Comparison of ENCODE assay signal across 7 mouse cellular contexts in genomic region chr16:48675607-48676006, GRCm38 (mm10).
DNase-seq lines count a peak whose midpoint lies in the region; ATAC-seq lines count a peak whose summit lies in the region.

No protein-coding gene starts in this region.

- no peak overlapping the region for H3K4me3 ChIP-seq in intestine, embryonic 16.5 days (ENCODE audit: low read length)
- no peak overlapping the region for H3K4me3 ChIP-seq in midbrain, embryonic 14.5 days (replicated peaks; ENCODE audit: low read depth, low read length)

- peak; percentile 90 for DNase-seq in ZHBTc4 (ENCODE audit: low read depth, low spot score)
- peak; percentile 91 for DNase-seq in cerebellum, postnatal 14 days
- DNase-seq in gastrocnemius, adult 18-20 months (ENCODE audit: low spot score), result peak; percentile 56
- peak; percentile 78 to 87 for DNase-seq in left cerebral cortex, postnatal 25 days (ENCODE audit: low spot score in 2 of 2)
- DNase-seq in midbrain, embryonic 14.5 days, result peak; percentile 93
- DNase-seq in spleen, adult 12 weeks (ENCODE audit: low spot score), result peak; percentile 17

- no peak overlapping the region for H3K27ac ChIP-seq in intestine, embryonic 16.5 days (ENCODE audit: low read length)
- no peak overlapping the region for H3K27ac ChIP-seq in midbrain, embryonic 14.5 days (replicated peaks; ENCODE audit: low read depth, low read length)

- WGBS in intestine, embryonic 16.5 days, result 20% methylated on average over 10 of the region's 10 CpGs
- WGBS in midbrain, embryonic 14.5 days, result 25% methylated on average over 10 of the region's 10 CpGs

- intact Hi-C loops in left cerebral cortex, postnatal 25 days (cut with DNase I), result no loop called here

- H3K27me3 ChIP-seq in intestine, embryonic 16.5 days (replicated peaks; ENCODE audit: control insufficient read depth, insufficient read depth, low read length), result no peaks in the 10 kb centered on the region
- no peaks in the 10 kb centered on the region for H3K27me3 ChIP-seq in midbrain, embryonic 14.5 days (ENCODE audit: control insufficient read depth, insufficient read depth, low read length)

- H3K4me2 ChIP-seq in intestine, embryonic 16.5 days (ENCODE audit: low read depth, low read length), result no peak overlapping the region
- H3K4me2 ChIP-seq in midbrain, embryonic 14.5 days (ENCODE audit: low read length), result no peak overlapping the region

- H3K4me1 ChIP-seq in intestine, embryonic 16.5 days (ENCODE audit: control insufficient read depth, insufficient read depth, low read length), result no peaks in the 10 kb centered on the region
- H3K4me1 ChIP-seq in midbrain, embryonic 14.5 days (ENCODE audit: control insufficient read depth, insufficient read depth, low read length), result no peaks in the 10 kb centered on the region

- peak; percentile 49; the same call in 1 of the 2 replicates for ATAC-seq in intestine, embryonic 16.5 days
- ATAC-seq in midbrain, embryonic 14.5 days (ENCODE audit: low FRiP score, low TSS enrichment), result peak; percentile 77

- H3K9ac ChIP-seq in intestine, embryonic 16.5 days (ENCODE audit: low read depth, low read length), result no peak overlapping the region
- H3K9ac ChIP-seq in midbrain, embryonic 14.5 days (replicated peaks; ENCODE audit: low read length), result no peak overlapping the region

- H3K36me3 ChIP-seq in intestine, embryonic 16.5 days (ENCODE audit: control insufficient read depth, insufficient read depth, low read length), result no peaks in the 10 kb centered on the region
- H3K36me3 ChIP-seq in midbrain, embryonic 14.5 days (ENCODE audit: control insufficient read depth, insufficient read depth, low read length), result no peaks in the 10 kb centered on the region

- no peaks in the 10 kb centered on the region for H3K9me3 ChIP-seq in intestine, embryonic 16.5 days (ENCODE audit: control insufficient read depth, low read length)
- H3K9me3 ChIP-seq in midbrain, embryonic 14.5 days (ENCODE audit: control insufficient read depth, low read length), result no peaks in the 10 kb centered on the region

Comparison
In these comparisons a context has a peak if more than half of its experiments do, and no peak if none do; other contexts are left out.
1. DNase-seq: peak in every context shown above with its lines; median percentile 93 in midbrain, embryonic 14.5 days; 91 in cerebellum, postnatal 14 days; 90 in ZHBTc4; 82 in left cerebral cortex, postnatal 25 days; 56 in gastrocnemius, adult 18-20 months; 17 in spleen, adult 12 weeks.